Mouse (Mus musculus) C3H10T1/2 (cell line): Measurements from ENCODE around the gene Gm10428. TPM values are rescaled to one million over a fixed set of nuclear protein-coding genes. Genes with fewer than 3 reads are reported as not detected.

Source experiments
- polyA plus RNA-seq, 2 experiments: library from polyadenylated mRNA; unstranded; fragments of >200 nt; fragmentation: generic; extraction: Trizol; gene quantifications; one replicate each; pipeline ENCODE4 v1.2.1; 2012; ENCODE audit warnings: missing spikeins in 2 of 2

Gene Gm10428
- not detected for polyA plus RNA-seq

GRCm38 (mm10) chr11:62752780-62753179, at the start of gene Gm10428:
TSS of gene Gm10428 (plus strand) at chr11:62753100.

GRCm38 (mm10) chr11:62731311-62732021, 21.4 kb upstream of the Gm10428 start, which contains the start of gene Zfp287:
TSS of gene Zfp287 (minus strand) at chr11:62731905.

GRCm38 (mm10) chr11:62788935-62789616, 36.2 kb downstream of the Gm10428 start, which contains the start of gene Zfp286:
TSS of gene Zfp286 (minus strand) at chr11:62789462.

Other genes starting within 250 kb of the Gm10428 start
- gene Cenpv, start 213.8 kb upstream of the Gm10428 start, polyA plus RNA-seq = 10 to 100 TPM; 43.2 to 45.4 TPM
- gene Ubb, start 201.9 kb upstream of the Gm10428 start, polyA plus RNA-seq = 1,000 to 10,000 TPM; 1,438 to 2,574 TPM
- gene Trpv2, start 178.6 kb upstream of the Gm10428 start, polyA plus RNA-seq = under 1 TPM; 0.04 to 0.20 TPM
- 10 to 100 TPM in 1 of 2 experiments, 1 to 10 TPM in 1; 5.8 to 12.0 TPM for gene Lrrc75a, start 104.6 kb upstream of the Gm10428 start, polyA plus RNA-seq
- 10 to 100 TPM in 1 of 2 experiments, 1 to 10 TPM in 1; 9.2 to 37.9 TPM for gene Mmgt2, start 104.4 kb upstream of the Gm10428 start, polyA plus RNA-seq
- gene Zfp287, start 21.2 kb upstream of the Gm10428 start, polyA plus RNA-seq = 1 to 10 TPM in 1 of 2 experiments, under 1 TPM in 1; 0.14 to 2.2 TPM
- not detected for gene Zfp286, start 36.4 kb downstream of the Gm10428 start, polyA plus RNA-seq
- 1 to 10 TPM; 1.7 to 2.8 TPM for gene Trim16, start 67.1 kb downstream of the Gm10428 start, polyA plus RNA-seq
- gene Fbxw10, start 94.0 kb downstream of the Gm10428 start, polyA plus RNA-seq = under 1 TPM in 1 of 2 experiments, not detected in 1; 0.33 TPM
- gene Tvp23b, start 126.4 kb downstream of the Gm10428 start, polyA plus RNA-seq = 10 to 100 TPM in 1 of 2 experiments, 1 to 10 TPM in 1; 1.1 to 20.8 TPM
- gene Cdrt4, start 198.1 kb downstream of the Gm10428 start, polyA plus RNA-seq = under 1 TPM in 1 of 2 experiments, not detected in 1; 0.12 TPM